Mouse (Mus musculus): Measurements from ENCODE around the gene Flvcr2. TPM values are rescaled to one million over a fixed set of nuclear protein-coding genes. Genes with fewer than 3 reads are reported as not detected.

Gene Flvcr2
- total and polyA plus RNA-seq, 3 experiments, result 0.04 to 0.17 TPM; not detected in 1

GRCm38 (mm10) chr12:85795551-85795950 lies 49.2 kb downstream of the Flvcr2 start:
- Histone ChIP-seq H3K27ac (ENCODE audit: insufficient read depth, low read depth) (no peak overlapping the region), H3K4me1 (ENCODE audit: control insufficient read depth in 1 of 2, insufficient read depth in 2 of 2) (no peaks in the 10 kb centered on the region), H3K4me2 (ENCODE audit: insufficient read depth, low read depth, poor library complexity, severe bottlenecking) (no peak overlapping the region), H3K79me2 (replicated peaks; ENCODE audit: control insufficient read depth, extremely low read depth, insufficient read depth, poor library complexity, severe bottlenecking) (no peaks in the 10 kb centered on the region), H3K4me3 (replicated peaks in 1 of 3; ENCODE audit: low read depth in 2 of 3, low read length in 2 of 3, poor library complexity in 1 of 3) (no peak overlapping the region), H3K27me3 (replicated peaks) (no peaks in the 10 kb centered on the region), H3K36me3 (replicated peaks in 1 of 2; ENCODE audit: control insufficient read depth in 1 of 2, insufficient read depth in 1 of 2, low read length in 1 of 2) (no peaks in the 10 kb centered on the region), H3K9me3 (replicated peaks; ENCODE audit: low read length) (no peaks in the 10 kb centered on the region), H3K9ac (ENCODE audit: insufficient read depth, low read depth) (no peak overlapping the region)
- TF ChIP-seq ETS1 (conservative IDR thresholded peaks at IDR 0.05; ENCODE audit: low read depth, low read length), result no peak
- TF ChIP-seq PAX5 (IDR thresholded peaks at IDR 0.05; ENCODE audit: low read length), result no peak
- no peak for TF ChIP-seq ZNF384 (IDR thresholded peaks at IDR 0.05; ENCODE audit: low read depth, low read length)
- no peak for TF ChIP-seq TBP (conservative IDR thresholded peaks at IDR 0.05; ENCODE audit: low read depth, low read length)
- TF ChIP-seq BHLHE40 (IDR thresholded peaks at IDR 0.05; ENCODE audit: low read depth, low read length), result no peak
- TF ChIP-seq CTCF (conservative IDR thresholded peaks at IDR 0.05 in 1 of 2, IDR thresholded peaks at IDR 0.05 in 1 of 2; ENCODE audit: low read depth in 2 of 2, low read length in 2 of 2), result no peak
- TF ChIP-seq KAT2A (IDR thresholded peaks at IDR 0.05; ENCODE audit: insufficient replicate concordance, low read length), result no peak
- TF ChIP-seq ELF1 (IDR thresholded peaks at IDR 0.05; ENCODE audit: low read depth, low read length), result no peak
- no peak for TF ChIP-seq E2F4 (IDR thresholded peaks at IDR 0.05; ENCODE audit: insufficient replicate concordance, low read depth, low read length)
- TF ChIP-seq CHD2 (IDR thresholded peaks at IDR 0.05; ENCODE audit: low read length), result no peak
- TF ChIP-seq MAFK (IDR thresholded peaks at IDR 0.05; ENCODE audit: insufficient replicate concordance, low read length), result no peak
- no peak for TF ChIP-seq NRF1 (IDR thresholded peaks at IDR 0.05; ENCODE audit: low read depth, low read length)
- no peak for TF ChIP-seq RCOR1 (conservative IDR thresholded peaks at IDR 0.05; ENCODE audit: low read depth, low read length)
- TF ChIP-seq GABPA (IDR thresholded peaks at IDR 0.05; ENCODE audit: insufficient replicate concordance, low read depth, low read length), result no peak
- no peak for TF ChIP-seq ZKSCAN1 (IDR thresholded peaks at IDR 0.05; ENCODE audit: borderline replicate concordance, low read depth, low read length)
- TF ChIP-seq POLR2AphosphoS2 (IDR thresholded peaks at IDR 0.05; ENCODE audit: low read depth, low read length), result no peak
- no peak for TF ChIP-seq HCFC1 (IDR thresholded peaks at IDR 0.05; ENCODE audit: low read depth, low read length)
- TF ChIP-seq ZC3H11A (IDR thresholded peaks at IDR 0.05; ENCODE audit: low read depth, low read length), result no peak
- no peak for DNase-seq (ENCODE audit: extremely low read depth)
- in situ Hi-C loops (cut with MboI; ENCODE audit: low pct_ligation_motif_present, low pct_unique_long_range_greater_than_20kb, low sequenced_read_pairs), result no loop called here
- dilution Hi-C loops (cut with MboI; ENCODE audit: extremely low pct_ligation_motif_present, extremely low pct_unique_long_range_greater_than_20kb, low sequenced_read_pairs), result no loop called here

GRCm38 (mm10) chr12:85800031-85800430 lies 53.7 kb downstream of the Flvcr2 start:
- dilution Hi-C loops (cut with MboI; ENCODE audit: extremely low pct_ligation_motif_present, extremely low pct_unique_long_range_greater_than_20kb, low sequenced_read_pairs), result no loop called here

More at GRCm38 (mm10) chr12:85800031-85800430, 53.7 kb downstream of the Flvcr2 start:
- TF ChIP-seq MYC (IDR thresholded peaks at IDR 0.05; ENCODE audit: low read depth, low read length) (no peak), PAX5 (IDR thresholded peaks at IDR 0.05; ENCODE audit: low read length) (no peak), JUN (IDR thresholded peaks at IDR 0.05; ENCODE audit: insufficient read depth, low read depth, low read length) (no peak), GABPA (IDR thresholded peaks at IDR 0.05; ENCODE audit: insufficient replicate concordance, low read depth, low read length) (no peak), JUND (conservative IDR thresholded peaks at IDR 0.05; ENCODE audit: low read depth, low read length) (no peak), ELF1 (IDR thresholded peaks at IDR 0.05; ENCODE audit: low read depth, low read length) (no peak), E2F4 (IDR thresholded peaks at IDR 0.05; ENCODE audit: insufficient replicate concordance, low read depth, low read length) (no peak), CTCF (conservative IDR thresholded peaks at IDR 0.05 in 1 of 2, IDR thresholded peaks at IDR 0.05 in 1 of 2; ENCODE audit: low read depth in 2 of 2, low read length in 2 of 2) (no peak), ZKSCAN1 (IDR thresholded peaks at IDR 0.05; ENCODE audit: borderline replicate concordance, low read depth, low read length) (no peak), UBTF (IDR thresholded peaks at IDR 0.05; ENCODE audit: low read depth, low read length) (no peak), MXI1 (IDR thresholded peaks at IDR 0.05; ENCODE audit: low read depth, low read length) (no peak), USF1 (IDR thresholded peaks at IDR 0.05; ENCODE audit: low read depth, low read length) (no peak), NELFE (IDR thresholded peaks at IDR 0.05; ENCODE audit: low read depth, low read length) (no peak), TBP (conservative IDR thresholded peaks at IDR 0.05; ENCODE audit: low read depth, low read length) (no peak), MAX (IDR thresholded peaks at IDR 0.05; ENCODE audit: low read length) (no peak), POLR2A (IDR thresholded peaks at IDR 0.05; ENCODE audit: low read depth, low read length) (no peak), HCFC1 (IDR thresholded peaks at IDR 0.05; ENCODE audit: low read depth, low read length) (no peak), POLR2AphosphoS2 (IDR thresholded peaks at IDR 0.05; ENCODE audit: low read depth, low read length) (no peak), CHD1 (IDR thresholded peaks at IDR 0.05; ENCODE audit: low read depth, low read length) (no peak)
- no peak overlapping the region for H3K4me3 ChIP-seq (replicated peaks in 1 of 3; ENCODE audit: low read depth in 2 of 3, low read length in 2 of 3, poor library complexity in 1 of 3)
- no peak overlapping the region for H3K9ac ChIP-seq (ENCODE audit: insufficient read depth, low read depth)
- no peaks in the 10 kb centered on the region for H3K36me3 ChIP-seq (replicated peaks in 1 of 2; ENCODE audit: control insufficient read depth in 1 of 2, insufficient read depth in 1 of 2, low read length in 1 of 2)
- no peak for DNase-seq (ENCODE audit: extremely low read depth)
- H3K4me1 ChIP-seq (ENCODE audit: control insufficient read depth in 1 of 2, insufficient read depth in 2 of 2), result no peaks in the 10 kb centered on the region
- H3K4me2 ChIP-seq (ENCODE audit: insufficient read depth, low read depth, poor library complexity, severe bottlenecking), result no peak overlapping the region
- in situ Hi-C loops (cut with MboI; ENCODE audit: low pct_ligation_motif_present, low pct_unique_long_range_greater_than_20kb, low sequenced_read_pairs), result no loop called here
- no peaks in the 10 kb centered on the region for H3K79me2 ChIP-seq (replicated peaks; ENCODE audit: control insufficient read depth, extremely low read depth, insufficient read depth, poor library complexity, severe bottlenecking)
- no peak overlapping the region for H3K27ac ChIP-seq (ENCODE audit: insufficient read depth, low read depth)
- no peaks in the 10 kb centered on the region for H3K9me3 ChIP-seq (replicated peaks; ENCODE audit: low read length)
- no peaks in the 10 kb centered on the region for H3K27me3 ChIP-seq (replicated peaks)
